Mouse (Mus musculus) left cerebral cortex, adult 11 months (tissue): Measurements from ENCODE around the gene Dok4.
"Not testable (repeated sequence)": the region's sequence is repeated elsewhere in the genome, so short reads cannot be mapped to it uniquely, and the experiment has no call there.

ENCODE experiments used
- DNase-seq: peaks from one replicate; pipeline ENCODE4 v3.0.0; 2022; ENCODE audit warnings: low spot score

The Dok4 gene

DNA sequence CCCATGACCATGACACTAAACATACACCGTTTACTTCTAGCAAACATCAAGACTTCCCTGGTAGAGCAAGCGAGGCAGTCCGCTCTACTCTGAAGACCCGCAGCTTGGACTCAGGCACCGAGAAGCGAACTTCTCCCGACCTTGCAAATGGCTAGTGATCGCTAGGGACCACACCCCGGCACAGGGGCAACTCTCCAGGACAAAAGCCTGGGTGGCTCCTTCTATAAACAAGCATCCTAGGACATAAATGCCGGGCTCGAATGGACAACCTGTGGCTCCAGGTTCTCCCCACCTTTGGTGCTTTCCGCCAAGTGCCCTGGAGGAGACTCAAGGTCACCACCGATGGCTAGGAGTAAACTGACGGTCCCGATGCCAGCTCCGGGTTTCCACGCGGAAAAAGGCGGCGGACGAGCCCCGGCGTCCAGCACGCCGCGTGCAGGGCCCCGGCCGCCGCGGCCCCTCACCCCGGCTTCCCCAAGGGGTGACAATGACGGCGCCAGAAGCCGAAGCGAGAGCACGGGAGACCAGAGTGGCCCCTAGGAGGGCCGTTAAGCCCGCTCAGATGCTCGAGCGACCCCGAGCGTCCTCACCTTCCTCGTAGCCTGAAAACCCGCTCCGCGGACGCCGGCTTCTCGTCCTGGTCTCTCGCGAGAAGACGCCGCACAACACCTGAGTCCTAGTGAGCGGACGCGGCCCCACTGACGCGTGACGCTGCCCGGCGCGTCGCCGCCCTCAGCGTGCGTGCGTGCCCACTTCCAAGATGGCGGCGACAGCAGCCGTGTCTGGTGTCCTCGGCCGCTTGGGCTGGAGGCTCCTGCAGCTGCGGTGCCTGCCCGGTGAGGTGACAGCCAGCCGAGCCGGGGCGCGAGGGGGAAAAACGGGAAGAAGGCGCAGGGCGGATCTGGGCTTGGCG is 38.2 kb downstream of the Dok4 start, which contains the start of the genes Coq9 and Ciapin1:
Coq9 (plus strand) TSS at position 660 of the 913 bp plus-strand sequence.
Ciapin1 (minus strand) TSS at position 697 of the 913 bp plus-strand sequence.
- peak; percentile 88 for DNase-seq

DNA sequence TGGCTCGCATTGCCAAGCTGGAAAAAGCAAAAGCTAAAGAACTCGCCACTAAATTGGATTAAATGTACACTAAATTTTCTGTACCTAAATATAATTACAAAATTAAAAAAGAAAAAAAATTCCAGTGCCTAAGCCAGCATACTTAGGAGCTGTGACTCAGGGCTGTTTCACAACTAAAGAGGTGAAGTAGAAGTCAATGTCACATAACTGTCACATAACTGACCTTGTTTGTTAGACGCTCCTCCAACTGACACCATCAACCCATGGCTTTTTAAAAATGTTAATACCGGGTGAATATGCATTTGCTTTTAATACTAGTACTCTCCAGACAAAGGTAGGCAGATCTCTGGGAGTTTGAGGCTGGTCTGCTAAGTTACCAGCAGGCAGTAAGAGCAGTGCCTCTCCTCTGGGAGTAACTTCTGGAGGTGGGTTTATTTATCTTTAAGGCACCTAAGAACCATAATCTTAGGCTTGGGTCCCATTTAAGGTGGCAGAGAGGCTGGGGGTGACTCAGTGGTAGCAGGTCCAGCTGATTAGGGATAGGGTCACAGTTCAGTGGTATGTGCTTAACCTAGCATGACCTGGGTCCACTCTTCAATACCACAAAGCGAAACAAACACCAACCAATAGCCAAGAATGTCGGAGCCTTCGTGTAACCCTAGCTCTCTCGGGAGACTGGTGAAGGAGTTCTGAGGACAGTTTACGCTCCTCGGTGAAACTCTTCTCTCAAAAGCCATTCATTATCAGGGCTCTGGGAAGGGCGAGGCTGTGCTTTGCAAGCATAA is 39.5 kb downstream of the Dok4 start:
- DNase-seq: no peak

DNA sequence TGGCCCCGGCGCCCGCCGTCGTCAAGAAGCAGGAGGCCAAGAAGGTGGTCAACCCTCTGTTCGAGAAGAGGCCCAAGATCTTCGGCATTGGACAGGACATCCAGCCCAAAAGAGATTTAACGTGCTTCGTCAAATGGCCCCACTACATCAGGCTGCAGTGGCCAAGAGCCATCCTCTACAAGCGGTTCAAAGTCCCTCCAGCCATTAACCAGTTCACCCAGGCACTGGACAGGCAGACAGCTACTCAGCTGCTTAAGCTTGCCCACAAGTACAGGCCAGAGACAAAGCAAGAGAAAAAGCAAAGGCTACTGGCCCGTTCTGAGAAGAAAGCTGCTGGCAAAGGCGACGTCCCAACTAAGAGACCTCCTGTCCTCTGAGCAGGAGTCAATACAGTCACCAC is 40.4 kb downstream of the Dok4 start:
- DNase-seq: not testable (repeated sequence)

DNA sequence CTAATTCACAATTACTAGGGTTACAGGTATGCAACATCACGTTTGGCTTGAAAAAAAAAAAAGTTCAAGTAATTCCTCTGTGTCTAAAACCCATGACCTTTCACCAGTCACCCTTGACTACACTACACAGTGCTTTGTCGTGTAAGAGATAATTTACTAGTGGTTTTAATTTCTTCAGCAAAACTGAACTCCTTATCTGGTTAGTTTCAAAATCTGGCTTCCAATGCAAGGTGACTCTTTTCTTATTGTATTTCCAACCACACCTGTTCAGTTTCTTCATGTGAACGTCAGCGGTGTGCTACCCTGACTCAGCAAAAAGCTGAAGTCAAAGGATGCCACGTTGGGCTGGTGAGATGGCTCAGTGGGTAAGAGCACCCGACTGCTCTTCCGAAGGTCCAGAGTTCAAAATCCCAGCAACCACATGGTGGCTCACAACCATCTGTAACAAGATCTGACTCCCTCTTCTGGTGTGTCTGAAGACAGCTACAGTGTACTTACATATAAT is 42.2 kb downstream of the Dok4 start:
- DNase-seq: not testable (repeated sequence)

DNA sequence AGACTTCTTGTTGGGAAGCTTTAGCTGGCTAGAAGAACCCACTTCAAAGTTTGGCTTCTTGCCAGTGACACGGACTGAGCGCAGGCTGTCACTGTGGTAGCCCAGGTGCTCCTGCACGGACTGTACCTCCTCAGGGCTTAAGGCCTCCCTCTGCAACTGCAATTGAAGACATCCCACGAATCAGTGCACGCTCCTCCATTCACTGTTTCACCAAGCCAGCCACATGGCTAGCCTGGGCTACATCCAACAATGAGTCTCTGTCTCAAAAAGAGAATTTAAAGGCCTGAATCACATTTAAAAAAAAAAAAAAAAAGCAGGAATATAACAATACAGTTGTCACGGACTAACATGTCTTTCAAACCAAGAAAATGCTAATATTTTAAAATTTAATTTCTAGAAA is 47.8 kb downstream of the Dok4 start:
- no peak for DNase-seq

DNA sequence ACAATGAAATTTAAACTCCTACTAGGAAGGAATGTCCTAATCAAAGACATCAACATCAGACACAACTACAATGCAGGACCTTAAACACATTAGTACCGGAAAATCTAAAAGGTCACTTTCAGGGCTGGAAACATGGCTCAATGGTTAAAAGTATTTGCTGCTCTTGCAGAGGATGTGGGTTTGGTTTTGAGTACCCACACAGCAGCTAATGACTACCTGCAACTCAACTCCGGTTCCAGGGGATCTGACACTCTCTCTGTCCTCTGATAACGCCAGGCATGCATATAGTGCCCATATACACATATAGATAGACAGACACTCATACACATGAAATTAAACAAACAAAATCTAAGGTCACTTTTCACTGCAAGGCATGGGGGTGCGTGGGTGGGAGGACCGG is 49.9 kb downstream of the Dok4 start:
- no peak for DNase-seq

DNA sequence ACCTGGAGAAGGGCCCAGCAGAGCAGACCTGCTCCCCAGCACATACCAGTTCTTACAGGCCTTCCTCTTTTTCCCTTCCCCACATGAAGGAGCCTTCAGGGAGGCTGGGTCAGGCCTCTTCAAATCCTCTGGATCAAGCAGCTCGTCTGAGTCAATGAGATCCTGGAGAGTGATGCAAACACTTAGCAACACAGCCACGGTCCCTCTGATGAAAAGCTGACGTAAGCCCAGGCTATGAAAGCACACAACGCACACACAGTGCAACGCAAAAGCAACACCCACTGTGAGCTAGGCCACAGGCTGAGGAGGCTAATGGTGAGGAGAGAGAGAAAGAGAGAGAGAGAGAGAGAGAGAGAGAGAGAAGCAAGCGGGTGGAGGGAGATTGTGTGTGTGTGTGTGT is 51.0 kb downstream of the Dok4 start:
- DNase-seq: no peak

DNA sequence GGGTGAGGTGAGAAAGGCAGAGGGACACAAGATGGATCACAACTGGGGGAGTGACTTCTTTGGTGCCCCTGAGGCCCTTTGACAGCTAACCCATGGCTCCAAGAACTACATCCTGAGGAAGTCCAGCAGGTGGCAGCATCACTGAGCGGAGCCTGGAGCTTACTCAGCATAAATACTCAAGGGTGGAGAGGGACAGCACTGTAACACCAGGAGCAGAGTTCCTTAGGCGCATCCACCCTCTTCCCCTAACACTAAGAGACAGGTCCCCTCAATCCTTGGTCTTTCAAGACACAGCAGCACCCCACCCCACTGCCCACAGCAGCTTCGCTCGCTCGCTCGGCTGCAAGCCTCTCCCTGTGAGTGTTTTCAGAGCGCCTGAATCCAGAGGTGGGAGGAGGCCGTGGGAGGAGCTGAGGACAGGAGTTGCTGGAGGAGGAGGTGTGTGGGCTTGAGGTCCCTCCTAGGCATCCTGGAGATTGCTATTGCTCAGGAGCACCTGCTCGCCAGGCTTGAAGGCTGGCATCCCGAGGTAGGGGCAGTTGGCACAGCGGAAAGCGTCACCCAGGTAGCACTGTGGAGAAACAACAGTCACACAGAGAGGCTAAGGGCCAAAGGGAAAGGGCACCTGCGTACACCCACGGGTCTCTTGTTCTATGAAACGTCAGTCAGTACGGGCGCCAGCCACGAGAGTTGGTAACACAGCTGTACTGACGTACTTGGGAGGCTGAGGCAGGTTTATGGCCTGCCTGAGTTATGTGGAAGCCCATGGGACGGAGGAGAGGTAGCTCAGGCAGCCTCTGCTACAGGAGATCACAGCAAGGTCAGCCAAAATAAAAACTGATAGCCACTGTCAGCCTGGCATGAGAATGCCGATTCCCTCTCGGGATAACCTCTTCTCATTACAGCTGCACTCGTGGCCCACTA is 53.2 kb downstream of the Dok4 start:
- DNase-seq: no peak

DNA sequence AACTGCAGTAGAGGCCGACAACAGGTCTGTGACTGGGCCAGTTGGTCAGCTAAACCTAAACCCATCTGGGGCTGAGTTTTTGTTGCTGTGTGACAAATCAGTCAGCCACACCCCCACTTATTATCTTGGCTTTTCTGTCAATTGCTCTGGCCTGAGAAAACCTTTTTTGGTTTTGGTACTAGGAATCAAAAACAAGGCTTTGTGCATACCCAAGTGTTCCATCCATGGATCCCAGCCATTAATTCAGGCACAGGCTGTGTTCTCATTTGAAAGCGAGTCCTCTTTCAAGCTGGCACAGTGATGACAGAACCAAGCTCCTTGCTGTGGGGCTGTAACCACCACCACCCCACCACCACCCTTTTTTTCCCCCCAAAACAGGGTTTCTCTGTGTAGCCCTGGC is 54.7 kb downstream of the Dok4 start:
- DNase-seq: no peak

DNA sequence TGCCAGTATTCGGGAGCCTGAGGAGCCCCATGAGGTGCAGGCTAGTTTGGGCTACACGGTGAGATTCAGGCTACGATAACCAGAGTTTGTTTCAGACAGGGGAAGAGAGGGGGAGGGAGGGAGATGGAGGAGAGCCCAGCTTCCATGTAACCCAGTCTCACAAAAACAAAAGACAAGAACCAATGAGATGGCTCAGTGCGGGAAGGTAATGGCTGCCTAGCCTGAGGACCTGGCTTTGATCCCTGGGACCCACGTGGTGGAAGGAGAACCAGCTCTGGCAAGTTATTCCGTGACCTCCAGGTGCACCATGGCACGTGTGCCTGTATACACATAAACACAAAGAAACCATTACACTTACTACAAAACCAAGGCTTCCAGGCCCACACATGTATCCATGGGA is 55.6 kb downstream of the Dok4 start:
- no peak for DNase-seq

DNA sequence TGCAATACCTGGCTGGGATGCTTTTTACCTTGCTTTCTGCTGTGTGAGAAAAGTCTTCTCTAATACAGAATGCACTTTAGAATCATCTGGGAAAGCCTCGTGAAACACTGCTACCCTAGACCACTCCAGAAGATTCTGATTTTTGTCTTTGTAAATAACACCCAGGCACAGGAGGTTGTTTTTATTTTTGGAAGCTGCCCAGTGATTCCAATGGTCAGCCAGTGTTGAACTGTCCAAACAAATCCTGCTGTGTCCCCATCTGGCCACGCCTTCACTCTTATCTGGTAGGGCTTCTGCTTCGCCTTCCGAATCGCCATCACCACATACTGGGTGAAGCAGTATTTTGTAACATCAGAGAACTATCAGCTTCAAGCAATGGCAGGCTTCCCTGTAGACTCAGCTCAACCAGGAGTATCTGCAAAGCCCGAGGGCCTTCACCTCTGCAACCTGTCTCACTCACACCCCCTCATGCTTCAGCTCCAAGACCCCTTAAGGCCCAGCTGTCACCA is 56.4 kb downstream of the Dok4 start:
- no peak for DNase-seq

DNA sequence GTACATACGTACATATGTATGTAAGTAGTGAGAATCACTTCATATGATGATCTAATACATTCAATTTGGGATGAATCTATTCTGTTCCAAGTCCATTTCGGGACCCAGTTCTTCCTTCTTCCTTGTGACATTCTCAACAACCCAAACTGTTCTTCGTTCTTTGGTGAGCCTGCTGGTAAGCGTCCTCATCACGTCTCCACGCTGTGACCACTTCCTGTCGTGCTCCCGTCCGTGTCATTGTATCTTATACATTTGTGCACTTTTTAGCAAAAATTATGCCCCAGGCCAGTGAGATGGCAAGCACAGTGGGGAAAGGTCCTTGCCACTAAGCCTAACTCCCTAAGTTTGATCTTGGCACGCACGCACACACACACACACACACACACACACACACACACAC is 58.2 kb downstream of the Dok4 start:
- DNase-seq: no peak

DNA sequence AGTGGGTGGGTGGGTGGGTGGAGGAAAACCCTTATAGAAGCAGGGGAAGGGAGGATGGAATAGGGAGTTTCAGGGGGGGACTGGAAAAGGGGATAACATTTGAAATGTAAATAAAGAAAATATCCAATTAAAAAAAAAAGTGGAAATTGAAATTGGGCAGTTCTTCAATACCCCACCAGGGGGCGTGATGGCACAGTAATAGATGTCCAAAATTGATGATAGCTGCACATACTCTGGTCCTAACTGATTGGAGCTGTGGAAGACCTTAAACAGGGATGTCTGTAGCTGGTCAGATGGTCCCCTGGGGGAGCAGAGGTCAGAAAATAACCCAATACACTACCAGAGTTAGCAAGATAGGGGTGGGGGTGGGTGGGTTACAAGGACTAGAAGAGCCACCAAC is 61.6 kb downstream of the Dok4 start:
- DNase-seq: no peak
